Mouse (Mus musculus) forelimb bud, embryonic 11.5 days (tissue): Measurements from ENCODE around the gene Apba2.

Experiments used
- DNase-seq: peaks from one replicate; pipeline ENCODE4 v3.0.0-alpha.2; 2012; ENCODE audit warnings: low read depth, low spot score

Apba2 gene

GRCm38 (mm10) chr7:64586571-64586970 is 85.1 kb downstream of the Apba2 start:
- DNase-seq = no peak

- DNase-seq = no peak
Measured at GRCm38 (mm10) chr7:64588636-64589389, 87.3 kb downstream of the Apba2 start.

DNA sequence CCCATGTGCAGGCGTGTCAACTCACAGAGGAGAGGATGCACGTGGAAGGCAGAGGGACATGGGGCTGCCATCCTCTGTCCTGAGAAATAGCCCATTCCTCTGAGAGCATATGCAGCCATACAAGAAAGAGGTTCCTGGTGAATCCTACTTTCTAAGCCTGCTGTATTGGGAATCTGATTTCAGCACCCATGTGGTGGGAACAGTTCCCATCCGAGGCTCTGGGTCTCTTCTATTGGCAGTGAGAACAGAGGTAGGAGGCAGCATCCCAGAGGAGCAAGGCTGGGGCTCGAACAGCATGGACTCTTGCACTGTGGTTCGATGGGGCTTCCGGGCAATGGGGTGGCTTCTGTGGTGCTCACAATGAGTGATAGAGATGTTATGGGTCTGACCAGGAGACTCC is 93.8 kb downstream of the Apba2 start:
- peak; percentile 42 for DNase-seq

DNA sequence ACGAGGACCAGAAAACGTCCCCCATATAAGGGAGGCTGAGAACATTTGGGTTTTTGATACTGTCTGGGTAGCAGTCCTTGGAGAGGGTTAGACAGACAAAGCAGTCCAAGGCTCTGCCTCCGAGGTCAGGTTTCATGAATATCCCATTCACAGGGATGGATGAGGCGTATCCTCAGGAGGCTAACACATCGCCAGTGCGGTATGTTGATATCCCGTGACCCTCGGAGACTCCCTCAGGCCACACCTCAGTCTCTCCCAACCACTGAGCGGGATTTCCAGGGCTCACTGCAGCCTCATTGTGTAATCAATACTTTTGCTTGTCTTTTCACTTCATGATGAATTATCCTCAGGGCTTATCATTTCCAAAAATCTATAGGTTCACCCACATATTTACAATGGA is 95.1 kb downstream of the Apba2 start:
- no peak for DNase-seq

GRCm38 (mm10) chr7:64609866-64610265 is 108.4 kb downstream of the Apba2 start:
- DNase-seq = no peak

DNA sequence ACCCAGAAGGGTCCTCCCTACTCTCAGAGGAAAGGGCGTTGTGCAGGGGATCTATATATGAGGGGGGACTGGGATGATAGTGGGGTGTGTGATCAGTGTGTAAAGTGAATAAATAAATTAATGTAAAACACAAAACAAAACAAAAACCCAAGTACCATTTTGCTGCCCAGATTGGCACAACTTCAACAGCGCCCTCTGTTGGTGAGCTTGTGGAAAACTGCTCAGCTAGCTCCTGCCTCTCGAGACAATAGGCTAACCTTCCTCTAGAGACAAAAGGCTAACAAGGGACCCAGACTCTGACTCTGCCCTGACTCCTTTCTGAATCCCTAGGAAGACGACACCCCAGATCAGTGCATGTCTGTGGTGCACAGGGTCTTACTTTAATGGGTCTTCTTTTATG is 109.4 kb downstream of the Apba2 start:
- DNase-seq = no peak

GRCm38 (mm10) chr7:64619261-64619660 is 117.8 kb downstream of the Apba2 start:
- no peak for DNase-seq

DNA sequence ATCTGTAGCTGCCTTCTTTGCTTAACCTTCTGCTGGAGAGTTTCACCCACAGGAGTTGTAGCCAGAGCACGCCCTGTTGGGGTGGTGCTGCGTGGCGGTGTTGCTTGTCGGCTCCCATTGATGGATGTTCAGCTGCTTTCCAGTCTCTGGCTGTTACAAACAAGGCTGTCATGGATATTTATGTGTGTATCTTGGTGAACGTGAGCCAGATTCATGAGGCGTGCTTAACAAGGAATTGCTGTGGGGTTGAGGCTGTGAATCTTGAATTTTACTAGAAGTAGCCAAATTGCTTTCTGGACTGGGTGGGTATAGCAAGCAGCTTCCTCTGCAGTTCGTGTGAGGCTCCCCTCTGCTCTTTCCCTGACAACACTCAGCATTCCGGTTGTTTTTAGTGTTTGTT is 125.0 kb downstream of the Apba2 start:
- no peak for DNase-seq

DNA sequence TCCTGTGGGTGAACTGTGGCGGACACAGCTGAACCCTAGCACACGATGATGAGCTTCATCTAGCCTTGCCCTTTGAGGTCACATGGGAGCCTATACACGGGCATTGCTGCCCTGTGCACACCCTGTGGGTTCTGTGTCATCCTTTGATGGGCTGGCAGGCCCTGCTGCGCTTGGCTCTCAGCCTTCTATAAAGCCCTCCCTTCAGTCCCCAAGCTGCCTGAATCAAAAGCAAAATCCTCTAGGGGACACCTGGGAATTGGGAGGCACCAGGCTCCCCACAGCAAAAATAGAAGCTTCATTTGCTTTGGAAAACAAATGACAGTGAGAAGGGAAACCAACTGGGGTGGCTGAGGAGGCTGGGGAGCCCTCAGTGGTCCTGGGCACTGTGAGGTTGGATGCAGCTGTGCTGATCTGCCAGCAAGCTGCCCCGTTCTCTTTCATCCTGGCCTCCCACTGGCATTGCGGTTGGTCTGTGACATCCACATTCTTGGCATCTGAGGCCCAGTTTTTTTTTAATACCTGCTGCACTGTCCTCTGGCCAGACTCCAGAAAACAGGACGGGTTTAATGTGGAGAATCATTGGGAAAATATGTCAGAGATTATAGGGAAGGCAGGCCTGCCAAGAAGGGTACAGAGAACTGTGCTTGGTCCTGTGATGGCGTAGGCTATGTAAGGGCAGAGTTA is 126.6 kb downstream of the Apba2 start:
- no peak for DNase-seq

DNA sequence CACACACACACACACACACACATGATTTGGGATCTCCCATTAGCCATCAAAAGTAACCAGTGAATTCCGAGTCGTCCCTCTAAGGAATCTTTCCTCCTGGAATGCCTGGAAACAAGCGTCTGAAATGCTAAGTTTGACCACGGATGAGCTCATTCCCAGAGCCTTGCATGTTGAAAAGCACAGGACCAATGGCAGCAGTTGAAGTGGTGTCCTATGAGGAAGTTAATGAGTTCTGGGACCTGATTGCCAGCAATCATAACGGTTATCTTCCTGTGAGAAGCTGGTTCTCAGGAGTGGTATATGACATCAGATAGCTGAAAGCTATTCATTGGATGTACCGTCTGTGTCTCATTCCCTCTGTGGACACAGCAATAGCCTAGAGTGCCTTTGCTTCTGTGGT is 129.2 kb downstream of the Apba2 start:
- DNase-seq = no peak

DNA sequence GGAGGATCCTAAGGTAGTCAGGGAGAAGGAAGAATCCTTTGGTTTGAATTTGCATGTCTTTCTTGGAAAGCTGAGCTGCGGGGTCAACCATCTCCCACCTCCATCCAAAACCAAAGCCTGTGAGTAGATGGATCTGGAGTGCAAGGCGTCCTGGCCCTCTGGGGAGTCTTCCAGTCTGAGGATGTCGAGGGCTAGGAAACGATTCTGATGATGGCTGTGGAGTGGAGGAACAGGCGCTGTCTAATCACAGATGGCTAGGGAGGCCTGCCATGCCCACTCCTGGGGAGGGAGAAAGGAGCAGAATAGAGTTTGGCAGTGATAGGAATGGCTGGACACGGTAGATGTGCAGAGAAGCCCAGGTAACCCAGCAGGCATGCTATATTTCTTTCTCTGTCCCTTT is 129.6 kb downstream of the Apba2 start:
- DNase-seq = no peak

DNA sequence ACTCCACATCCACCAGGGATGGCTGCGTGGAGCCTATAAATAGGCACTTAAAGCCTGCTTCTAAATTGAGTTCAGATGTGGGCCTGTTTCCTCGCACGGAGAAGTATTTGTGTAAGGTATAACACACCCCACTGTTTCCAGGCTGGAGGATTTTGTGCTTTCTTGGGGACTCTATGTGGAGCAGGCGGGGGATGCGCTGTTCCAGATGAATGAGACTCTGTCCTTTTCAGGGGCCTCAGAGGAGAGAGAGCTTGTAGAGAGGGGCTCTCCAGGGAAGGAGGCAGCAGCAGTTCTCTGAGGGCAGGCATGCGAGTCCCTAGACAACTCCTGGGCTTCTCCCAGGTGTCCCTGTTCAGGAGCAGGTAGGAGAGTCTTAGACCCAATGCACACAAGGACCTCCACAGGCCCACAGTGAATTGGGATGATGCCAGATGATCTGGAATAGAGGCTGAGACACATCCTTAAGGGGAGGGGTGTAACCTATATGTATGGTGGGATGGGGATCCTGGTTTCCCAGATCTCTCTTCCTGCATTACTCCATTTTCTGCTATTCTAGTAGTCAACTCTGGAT is 130.4 kb downstream of the Apba2 start:
- peak; percentile 44 for DNase-seq

DNA sequence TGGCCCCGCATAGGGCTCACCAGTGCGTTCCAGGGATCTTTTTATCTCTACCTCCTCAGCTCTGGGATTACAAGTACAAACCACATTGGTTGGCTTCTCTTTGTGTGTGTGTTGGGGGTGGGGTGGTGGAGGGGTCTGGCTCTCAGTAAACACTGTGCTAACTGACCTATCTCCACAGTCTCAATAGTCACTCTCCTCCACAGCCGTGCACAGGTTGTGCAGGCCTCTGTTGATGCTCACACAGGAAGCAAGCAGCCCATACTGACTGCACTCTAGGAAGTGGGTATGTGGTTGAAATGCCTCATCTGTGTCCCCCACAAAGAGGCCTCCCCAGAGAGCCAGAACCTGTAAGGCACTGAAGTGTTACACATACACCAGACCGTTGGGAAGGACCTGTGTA is 131.7 kb downstream of the Apba2 start:
- DNase-seq = no peak

- no peak for DNase-seq
Measured at GRCm38 (mm10) chr7:64633916-64634315, 132.4 kb downstream of the Apba2 start.

GRCm38 (mm10) chr7:64634482-64634881 is 133.0 kb downstream of the Apba2 start:
- no peak for DNase-seq

GRCm38 (mm10) chr7:64638922-64639321 is 137.4 kb downstream of the Apba2 start:
- no peak for DNase-seq

DNA sequence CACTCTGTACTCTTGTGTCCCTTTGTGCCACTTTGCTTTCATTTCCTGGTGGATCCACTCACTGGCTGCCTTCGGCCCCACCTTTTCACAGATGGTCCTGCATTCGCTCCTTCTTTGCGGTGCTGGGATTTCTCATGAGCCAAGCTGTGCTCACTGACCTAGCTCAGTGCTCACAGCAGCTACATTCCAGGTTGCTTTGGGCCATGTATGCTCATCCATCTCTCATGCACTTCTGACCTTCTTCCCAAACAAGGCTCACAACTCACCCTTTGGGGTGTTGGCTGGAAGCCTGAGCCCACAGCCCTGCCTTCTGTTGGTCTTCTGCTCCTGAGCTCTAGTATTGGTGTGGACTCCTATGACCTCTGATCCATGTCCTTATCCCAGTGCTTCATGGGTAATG is 139.1 kb downstream of the Apba2 start:
- DNase-seq = no peak

DNA sequence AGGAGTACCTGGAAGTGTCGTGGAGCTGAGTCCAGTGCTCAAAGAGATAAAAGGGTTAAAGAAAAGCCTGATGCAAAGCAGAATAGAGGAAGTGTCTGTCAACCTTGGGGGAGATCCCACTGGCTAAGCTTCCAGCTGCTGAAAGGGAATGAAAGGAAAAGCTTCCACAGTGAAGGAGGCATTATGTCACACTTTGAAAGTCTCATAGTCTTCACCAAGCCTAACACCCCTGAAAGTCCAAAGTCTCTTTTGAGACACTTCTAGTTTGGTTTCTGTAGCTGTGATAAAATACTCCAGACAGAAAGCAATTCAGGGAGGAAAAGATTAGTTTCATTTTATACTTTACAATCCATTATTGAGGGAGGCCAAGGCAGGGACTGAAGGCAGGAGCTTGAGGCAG is 141.4 kb downstream of the Apba2 start:
- DNase-seq = no peak

GRCm38 (mm10) chr7:64645458-64645857 is 144.0 kb downstream of the Apba2 start:
- no peak for DNase-seq

DNA sequence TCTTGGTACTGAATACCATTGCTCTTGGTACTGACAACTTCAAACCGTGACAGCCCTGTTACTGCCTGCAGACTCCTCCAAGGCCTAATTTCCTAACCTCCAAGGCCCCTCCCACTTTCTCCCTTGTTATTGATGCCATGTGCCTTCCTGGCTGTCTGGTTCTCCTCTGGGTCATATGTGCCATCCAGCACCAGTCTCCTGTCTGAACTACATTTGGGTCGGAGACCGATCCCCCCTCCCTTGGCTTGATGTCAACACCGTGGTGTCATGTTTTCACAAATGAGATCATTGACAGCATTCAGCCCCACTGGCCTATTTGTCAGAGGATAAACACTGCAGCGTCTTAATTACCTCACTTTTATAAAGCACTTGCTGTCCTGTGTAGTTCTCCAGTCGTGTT is 144.5 kb downstream of the Apba2 start:
- DNase-seq = no peak

DNA sequence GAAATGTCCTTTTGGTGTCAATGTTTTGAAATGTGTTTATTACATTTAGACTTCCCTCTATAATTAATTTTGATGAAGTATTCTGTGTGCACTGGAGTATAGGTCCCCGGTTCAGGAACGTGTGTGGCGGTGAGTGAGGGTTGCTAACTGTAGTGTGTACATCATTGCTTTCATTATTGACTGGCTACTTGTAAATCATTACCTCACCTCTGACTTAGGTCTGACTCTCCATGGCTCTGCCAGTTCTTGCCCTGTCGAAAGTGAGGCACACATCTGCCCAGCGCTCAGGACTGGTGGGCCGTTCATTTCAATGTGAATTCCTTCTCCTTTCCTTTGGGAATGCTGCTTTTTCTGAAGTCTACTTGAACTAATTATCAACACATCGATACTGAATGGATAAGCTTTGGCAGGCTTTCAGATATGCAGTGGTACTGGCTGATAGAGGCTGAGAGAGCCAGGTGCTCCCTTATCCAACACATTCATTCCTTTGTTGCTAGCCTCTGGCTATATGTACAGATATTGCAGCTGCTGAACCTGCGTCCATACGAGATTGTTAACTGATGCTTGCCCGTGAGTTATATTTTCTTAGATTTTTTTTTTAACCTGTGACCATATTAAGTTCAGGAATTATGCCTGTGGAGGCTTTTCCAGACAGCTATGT is 147.6 kb downstream of the Apba2 start:
- DNase-seq = no peak

GRCm38 (mm10) chr7:64651963-64652362 is 150.5 kb downstream of the Apba2 start:
- no peak for DNase-seq

- no peak for DNase-seq
Measured at GRCm38 (mm10) chr7:64656787-64657186, 155.3 kb downstream of the Apba2 start.
